Mouse (Mus musculus): ENCODE measurements at regions not wholly inside any gene's neighbourhood (a gene's known extent, or its start where the extent isn't known, plus 50 kb on each side); places are given as distances from the start of the nearest gene placed in this dataset.

DNA sequence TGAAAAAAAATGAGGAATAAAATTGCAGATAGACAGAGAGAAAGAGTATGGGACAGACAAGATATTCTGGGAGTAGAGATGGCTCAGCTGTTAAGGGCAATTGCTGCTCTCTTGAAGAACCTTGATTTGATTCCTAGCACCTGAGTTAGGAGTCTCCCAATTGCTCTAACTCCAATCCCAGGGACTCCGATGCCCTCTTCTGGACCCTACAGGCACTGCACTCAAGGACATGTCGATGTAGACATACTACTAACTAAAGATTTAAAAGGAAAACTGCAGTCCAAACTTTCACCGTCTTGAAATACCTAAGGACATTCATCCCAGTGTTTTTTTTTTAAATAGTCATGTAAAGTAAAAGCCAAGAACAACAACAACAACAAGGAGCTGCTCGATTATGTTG lies 189.0 kb downstream of the Cyp26b1 start:
- TF ChIP-seq NRF1 (IDR thresholded peaks at IDR 0.05; ENCODE audit: insufficient read depth, low read depth, low read length, poor library complexity, severe bottlenecking) (no peak), GABPA (IDR thresholded peaks at IDR 0.05; ENCODE audit: low read depth, low read length) (no peak)
